Mouse (Mus musculus): Measurements from ENCODE around the gene Rhov. TPM values are rescaled to one million over a fixed set of nuclear protein-coding genes. Genes with fewer than 3 reads are reported as not detected.
A peak's percentile ranks its signal among the peaks of the same experiment; 100 is the strongest.

The Rhov gene
- polyA plus RNA-seq, 1 experiment from 2014 or later, result 19.1 TPM

GRCm38 (mm10) chr2:119250377-119250776 is 20.7 kb downstream of the Rhov start:
- no peak for ATAC-seq (ENCODE audit: low read depth)
- Histone ChIP-seq H3K4me1 (replicated peaks) (0 out of 2 replicates have a peak, but pooled peaks cover 6% of the 10 kb centered on the region), H3K4me3 (no peak overlapping the region), H3K9me3 (no peaks in the 10 kb centered on the region), H3K36me3 (no peaks in the 10 kb centered on the region), H3K9ac (0 out of 2 replicates have a peak overlapping the region, but pooled peaks have one; percentile 14), H3K27me3 (peaks cover 14% of the 10 kb centered on the region), H3K27ac (replicated peaks) (no peak overlapping the region), H3K4me2 (no peak overlapping the region; the same call in 1 of the 2 replicates)
- 61% methylated on average over 5 of the region's 5 CpGs for WGBS

GRCm38 (mm10) chr2:119249592-119250061 is 21.4 kb downstream of the Rhov start:
- no peak for ATAC-seq (ENCODE audit: low read depth)
- 78% methylated on average over 4 of the region's 4 CpGs for WGBS
- no peak overlapping the region for H3K4me2 ChIP-seq

GRCm38 (mm10) chr2:119247904-119248303 is 23.2 kb downstream of the Rhov start:
- H3K27me3 ChIP-seq, result no peaks in the 10 kb centered on the region
- H3K4me3 ChIP-seq, result no peak overlapping the region
- no peak for ATAC-seq (ENCODE audit: low read depth)
- no peaks in the 10 kb centered on the region for H3K9me3 ChIP-seq
- no peak overlapping the region for H3K9ac ChIP-seq
- 0 out of 2 replicates have a peak, but pooled peaks cover 6% of the 10 kb centered on the region for H3K4me1 ChIP-seq (replicated peaks)
- no peak overlapping the region for H3K27ac ChIP-seq (replicated peaks)
- H3K36me3 ChIP-seq, result no peaks in the 10 kb centered on the region
- WGBS, result 82% methylated on average over 9 of the region's 9 CpGs
- H3K4me2 ChIP-seq, result no peak overlapping the region

More at GRCm38 (mm10) chr2:119249592-119250061, 21.4 kb downstream of the Rhov start:
- no peaks in the 10 kb centered on the region for H3K36me3 ChIP-seq
- H3K9ac ChIP-seq, result no peak overlapping the region
- H3K27ac ChIP-seq (replicated peaks), result no peak overlapping the region
- 0 out of 2 replicates have a peak, but pooled peaks cover 6% of the 10 kb centered on the region for H3K4me1 ChIP-seq (replicated peaks)
- H3K27me3 ChIP-seq, result peaks cover 7% of the 10 kb centered on the region
- H3K9me3 ChIP-seq, result no peaks in the 10 kb centered on the region
- H3K4me3 ChIP-seq, result no peak overlapping the region

GRCm38 (mm10) chr2:119245246-119245645 is 25.8 kb downstream of the Rhov start:
- H3K27me3 ChIP-seq, result peaks cover 2% of the 10 kb centered on the region; the same call in 1 of the 2 replicates
- H3K4me3 ChIP-seq, result no peak overlapping the region
- H3K4me1 ChIP-seq (replicated peaks), result no peaks in the 10 kb centered on the region
- H3K27ac ChIP-seq (replicated peaks), result no peak overlapping the region
- no peak overlapping the region for H3K4me2 ChIP-seq
- ATAC-seq (ENCODE audit: low read depth), result no peak
- WGBS, result 88% methylated on average over 7 of the region's 7 CpGs
- H3K36me3 ChIP-seq, result no peaks in the 10 kb centered on the region
- H3K9me3 ChIP-seq, result no peaks in the 10 kb centered on the region
- H3K9ac ChIP-seq, result no peak overlapping the region

- 83% methylated on average over 9 of the region's 9 CpGs for WGBS
Observed at GRCm38 (mm10) chr2:119242548-119242947, 28.5 kb downstream of the Rhov start.

GRCm38 (mm10) chr2:119240819-119241186 is 30.3 kb downstream of the Rhov start:
- H3K27me3 ChIP-seq, result peaks cover 46% of the 10 kb centered on the region

More at GRCm38 (mm10) chr2:119242548-119242947, 28.5 kb downstream of the Rhov start:
- no peaks in the 10 kb centered on the region for H3K9me3 ChIP-seq
- no peak for ATAC-seq (ENCODE audit: low read depth)
- H3K27me3 ChIP-seq, result peaks cover 29% of the 10 kb centered on the region
- H3K9ac ChIP-seq, result no peak overlapping the region
- peaks cover 5% of the 10 kb centered on the region for H3K4me1 ChIP-seq (replicated peaks)
- H3K4me2 ChIP-seq, result no peak overlapping the region
- no peak overlapping the region for H3K4me3 ChIP-seq
- no peak overlapping the region for H3K27ac ChIP-seq (replicated peaks)
- H3K36me3 ChIP-seq, result no peaks in the 10 kb centered on the region

GRCm38 (mm10) chr2:119240075-119240818 is 30.8 kb downstream of the Rhov start:
- 57% methylated on average over 4 of the region's 4 CpGs for WGBS
- Histone ChIP-seq H3K27ac (replicated peaks) (no peak overlapping the region), H3K4me3 (no peak overlapping the region), H3K4me2 (no peak overlapping the region), H3K4me1 (replicated peaks) (peaks cover 13% of the 10 kb centered on the region), H3K9me3 (no peaks in the 10 kb centered on the region), H3K9ac (no peak overlapping the region), H3K36me3 (no peaks in the 10 kb centered on the region), H3K27me3 (peaks cover 52% of the 10 kb centered on the region)
- no peak for ATAC-seq (ENCODE audit: low read depth)

More at GRCm38 (mm10) chr2:119240819-119241186, 30.3 kb downstream of the Rhov start:
- WGBS, result 90% methylated on average over 4 of the region's 4 CpGs
- Histone ChIP-seq H3K4me3 (no peak overlapping the region), H3K4me2 (no peak overlapping the region), H3K9me3 (no peaks in the 10 kb centered on the region), H3K27ac (replicated peaks) (no peak overlapping the region), H3K4me1 (replicated peaks) (peaks cover 13% of the 10 kb centered on the region), H3K36me3 (no peaks in the 10 kb centered on the region), H3K9ac (no peak overlapping the region)
- ATAC-seq (ENCODE audit: low read depth), result no peak

- Histone ChIP-seq H3K27me3 (peaks cover 67% of the 10 kb centered on the region), H3K9me3 (no peaks in the 10 kb centered on the region), H3K27ac (replicated peaks) (no peak overlapping the region), H3K4me2 (no peak overlapping the region), H3K4me3 (no peak overlapping the region), H3K9ac (no peak overlapping the region), H3K36me3 (no peaks in the 10 kb centered on the region), H3K4me1 (replicated peaks) (peaks cover 13% of the 10 kb centered on the region)
- no peak for ATAC-seq (ENCODE audit: low read depth)
- WGBS, result 60% methylated on average over 2 of the region's 2 CpGs
Observed at GRCm38 (mm10) chr2:119238671-119239070, 32.4 kb downstream of the Rhov start.

GRCm38 (mm10) chr2:119237871-119238220 is 33.2 kb downstream of the Rhov start:
- 1% methylated on average over 31 of the region's 31 CpGs for WGBS

GRCm38 (mm10) chr2:119237210-119237870 is 33.7 kb downstream of the Rhov start, which contains the start of gene Spint1:
Gene Spint1, plus strand, starts transcription at chr2:119237362.
- under 1% methylated on average over 73 of the region's 73 CpGs for WGBS
- H3K27ac ChIP-seq (replicated peaks), result no peak within 1 kb of the TSS
- no peaks in the 10 kb centered on the region for H3K9me3 ChIP-seq
- H3K9ac ChIP-seq, result peak within 1 kb of the TSS; percentile 43; the same call in 1 of the 2 replicates
- no peaks in the 10 kb centered on the region for H3K36me3 ChIP-seq
- peaks cover 13% of the 10 kb centered on the region for H3K4me1 ChIP-seq (replicated peaks)
- peak within 1 kb of the TSS; percentile 63 for H3K4me2 ChIP-seq
- ATAC-seq (ENCODE audit: low read depth), result no peak
- peaks cover 69% of the 10 kb centered on the region for H3K27me3 ChIP-seq
- H3K4me3 ChIP-seq, result peak within 1 kb of the TSS; percentile 38

More at GRCm38 (mm10) chr2:119237871-119238220, 33.2 kb downstream of the Rhov start:
- Histone ChIP-seq H3K36me3 (no peaks in the 10 kb centered on the region), H3K27ac (replicated peaks) (no peak overlapping the region), H3K4me2 (peak overlapping the region; percentile 63), H3K4me3 (peak overlapping the region; percentile 38), H3K27me3 (peaks cover 69% of the 10 kb centered on the region), H3K9me3 (no peaks in the 10 kb centered on the region), H3K9ac (no peak overlapping the region), H3K4me1 (replicated peaks) (peaks cover 13% of the 10 kb centered on the region)
- no peak for ATAC-seq (ENCODE audit: low read depth)

GRCm38 (mm10) chr2:119236682-119237209 is 34.3 kb downstream of the Rhov start:
- peak overlapping the region; percentile 43; the same call in 1 of the 2 replicates for H3K9ac ChIP-seq
- 6% methylated on average over 25 of the region's 25 CpGs for WGBS

More at GRCm38 (mm10) chr2:119236682-119237209, 34.3 kb downstream of the Rhov start:
- H3K4me1 ChIP-seq (replicated peaks), result peaks cover 13% of the 10 kb centered on the region
- no peak for ATAC-seq (ENCODE audit: low read depth)
- peak overlapping the region; percentile 38 for H3K4me3 ChIP-seq
- no peaks in the 10 kb centered on the region for H3K36me3 ChIP-seq
- H3K9me3 ChIP-seq, result no peaks in the 10 kb centered on the region
- H3K4me2 ChIP-seq, result peak overlapping the region; percentile 63
- H3K27ac ChIP-seq (replicated peaks), result no peak overlapping the region
- H3K27me3 ChIP-seq, result peaks cover 69% of the 10 kb centered on the region
